Mouse (Mus musculus) thymus, adult 18-20 months (tissue): ENCODE measurements around the gene Fbxo33.

ENCODE experiments used
- DNase-seq, 2 experiments: peaks; one replicate each; pipeline ENCODE4 v3.0.0; 2022; ENCODE audit warnings: mixed read lengths in 2 of 2

Gene Fbxo33

DNA sequence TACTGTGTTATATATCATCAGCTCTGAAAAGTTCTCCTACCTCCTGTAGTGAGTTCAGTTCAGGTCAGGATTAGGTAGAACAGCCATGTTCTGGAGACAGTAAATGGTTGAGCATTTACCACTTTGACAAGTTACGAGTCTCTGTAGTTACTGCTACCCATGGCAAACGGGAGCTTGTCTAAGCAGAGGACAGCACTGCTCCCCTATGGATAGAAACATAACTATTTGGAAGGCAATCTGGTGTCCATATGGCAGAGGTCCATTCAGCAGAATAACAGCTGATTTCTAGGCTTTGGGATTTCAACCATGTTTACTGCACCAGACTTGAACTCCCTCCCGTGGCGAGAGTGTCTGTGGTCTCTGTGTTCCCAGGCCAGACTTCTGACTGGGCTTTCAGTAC, 23.6 kb downstream of the Fbxo33 start:
- no peak for DNase-seq

DNA sequence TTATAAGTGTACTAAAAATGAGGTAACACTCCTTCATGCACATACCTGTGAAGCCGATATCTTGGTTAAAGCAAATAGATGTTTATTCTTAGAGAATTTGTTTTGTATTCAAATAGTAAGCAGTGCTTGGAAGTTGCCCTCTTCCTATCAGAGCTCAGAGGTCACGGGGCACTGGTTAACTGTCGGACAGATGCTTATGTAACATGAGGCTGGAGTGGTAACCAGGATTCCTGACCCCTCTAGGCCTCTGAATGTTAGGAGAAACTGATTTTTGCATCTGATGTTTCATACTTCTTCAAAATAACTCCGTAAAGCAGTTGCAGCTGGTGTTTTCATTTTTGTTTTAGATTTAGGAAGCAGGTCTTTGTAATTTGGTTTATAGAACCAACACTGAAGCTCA, 24.5 kb downstream of the Fbxo33 start:
- no peak for DNase-seq

- DNase-seq = no peak
Measured at GRCm38 (mm10) chr12:59194341-59195003, 25.1 kb downstream of the Fbxo33 start.

DNA sequence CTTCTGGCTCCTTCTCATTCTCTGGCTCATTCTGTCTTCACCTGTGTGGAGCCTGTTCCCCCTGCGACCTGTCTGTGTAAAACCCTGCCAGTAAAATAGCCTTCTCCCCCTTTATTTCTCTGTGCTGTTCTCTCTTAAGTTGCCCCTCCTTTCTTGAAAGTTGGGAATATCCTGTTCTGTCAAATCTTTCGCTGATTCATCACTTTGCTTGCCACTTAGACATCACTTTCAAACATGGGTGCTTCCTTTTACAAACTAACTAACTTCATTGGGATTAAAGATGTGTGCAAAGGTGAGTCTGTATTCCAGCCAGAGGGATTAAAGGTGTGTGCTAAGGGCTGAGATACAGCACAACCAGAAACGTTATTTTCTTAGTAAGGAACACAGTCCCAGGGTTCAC, 25.9 kb downstream of the Fbxo33 start:
- no peak for DNase-seq

DNA sequence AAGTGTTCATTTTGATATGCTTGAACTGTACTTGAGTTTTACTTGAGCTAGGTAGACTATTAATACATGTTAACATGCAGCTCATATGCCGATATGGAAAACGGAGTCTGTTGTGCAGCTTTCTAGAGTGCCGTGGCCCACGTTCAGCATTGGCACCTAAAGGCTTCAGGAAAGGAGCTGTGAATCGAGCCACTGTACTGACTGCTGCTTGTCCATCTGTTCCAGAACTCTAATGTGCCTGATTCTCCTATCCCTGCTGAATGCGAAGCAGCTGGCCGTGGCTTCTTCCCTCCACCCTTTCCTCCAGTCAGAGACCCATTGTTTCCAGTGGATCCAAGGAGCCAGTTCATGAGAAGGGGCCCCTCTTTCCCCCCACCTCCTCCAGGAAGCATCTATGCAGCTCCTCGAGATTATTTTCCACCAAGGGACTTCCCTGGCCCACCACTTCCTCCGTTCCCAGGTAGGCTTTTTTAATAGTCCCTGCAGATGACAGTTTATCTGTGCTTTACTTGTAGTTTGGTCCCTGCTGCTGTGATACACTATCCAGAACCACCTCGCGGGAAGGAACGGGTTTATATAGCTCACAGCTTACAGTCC, 31.3 kb downstream of the Fbxo33 start:
- no peak for DNase-seq

- DNase-seq = no peak
Measured at GRCm38 (mm10) chr12:59177814-59178213, 41.7 kb downstream of the Fbxo33 start.

- no peak for DNase-seq
Measured at GRCm38 (mm10) chr12:59169935-59170334, 49.6 kb downstream of the Fbxo33 start.

- no peak for DNase-seq
Measured at GRCm38 (mm10) chr12:59166557-59166956, 53.0 kb downstream of the Fbxo33 start.

- no peak for DNase-seq
Measured at GRCm38 (mm10) chr12:59164522-59164921, 55.0 kb downstream of the Fbxo33 start.

DNA sequence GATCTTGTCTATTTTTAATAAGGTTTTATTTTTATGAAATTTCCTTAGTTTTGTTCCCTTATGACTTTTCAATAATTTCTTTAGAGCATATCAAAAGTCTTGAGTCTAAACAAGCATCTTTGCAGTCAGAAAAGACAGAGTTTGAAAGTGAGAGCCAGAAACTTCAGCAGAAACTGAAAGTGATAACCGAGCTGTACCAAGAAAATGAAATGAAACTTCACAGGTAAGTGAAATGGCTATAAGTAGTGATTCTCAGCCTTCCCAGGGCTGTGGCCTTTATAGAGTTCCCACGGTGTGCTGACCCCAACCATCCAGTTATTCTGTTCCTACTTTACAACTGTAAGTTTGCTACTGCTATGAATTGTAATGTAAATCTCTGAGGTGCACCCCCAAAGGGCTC, 56.7 kb downstream of the Fbxo33 start:
- no peak for DNase-seq

GRCm38 (mm10) chr12:59161091-59161490, 58.4 kb downstream of the Fbxo33 start:
- no peak for DNase-seq
